Mouse (Mus musculus): Measurements from ENCODE around the gene Tusc1.
A peak's percentile ranks its signal among the peaks of the same experiment; 100 is the strongest.

The Tusc1 gene

DNA sequence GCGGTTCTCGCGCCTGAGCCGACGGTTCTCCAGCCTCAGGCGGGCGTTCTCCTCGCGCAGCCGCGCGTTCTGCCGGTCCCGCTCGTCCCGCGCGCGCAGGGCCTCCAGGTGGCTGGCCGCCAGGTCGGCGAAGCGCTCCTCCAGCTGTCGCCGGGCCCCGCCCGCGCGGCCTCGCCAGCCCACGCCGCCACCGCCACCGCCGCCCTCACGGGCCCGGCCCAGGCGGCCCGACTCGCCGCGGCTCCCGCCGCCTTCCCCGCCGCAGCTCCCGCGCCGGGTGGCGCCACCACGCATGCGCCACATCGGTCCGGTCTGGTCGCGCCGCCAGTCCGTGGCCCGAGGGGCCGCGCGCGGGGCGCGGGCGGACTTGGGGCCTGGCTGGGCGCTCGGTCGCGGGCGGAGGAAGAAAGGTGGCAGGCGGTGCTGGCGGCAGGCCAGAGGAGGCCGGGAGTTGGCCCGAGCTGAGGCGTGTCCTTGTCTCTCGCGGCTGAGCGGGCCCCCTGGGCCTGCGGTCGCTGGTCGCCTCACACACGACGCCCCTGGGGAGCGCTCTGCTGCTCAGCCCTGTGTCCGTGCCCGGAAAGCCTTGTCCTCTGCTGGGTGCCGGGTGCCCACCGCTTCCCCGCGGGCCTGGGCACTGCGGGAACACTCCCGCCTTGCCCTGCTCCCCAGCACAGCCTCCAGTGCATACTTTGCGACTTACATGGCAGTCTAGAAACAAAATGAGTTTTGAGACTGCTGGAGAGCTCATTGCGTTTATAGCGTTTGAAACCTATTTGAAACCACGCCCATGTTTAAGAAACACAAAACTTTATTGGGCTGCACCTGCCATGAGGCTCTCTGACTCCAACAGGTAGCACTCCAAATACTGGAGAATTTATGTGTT is at the start of gene Tusc1:
Tusc1 (minus strand) TSS at position 394 of the 886 bp plus-strand sequence.
- DNase-seq (ENCODE audit: low read depth in 1 of 2, low spot score in 2 of 2): peak; percentile 42 to 71

DNA sequence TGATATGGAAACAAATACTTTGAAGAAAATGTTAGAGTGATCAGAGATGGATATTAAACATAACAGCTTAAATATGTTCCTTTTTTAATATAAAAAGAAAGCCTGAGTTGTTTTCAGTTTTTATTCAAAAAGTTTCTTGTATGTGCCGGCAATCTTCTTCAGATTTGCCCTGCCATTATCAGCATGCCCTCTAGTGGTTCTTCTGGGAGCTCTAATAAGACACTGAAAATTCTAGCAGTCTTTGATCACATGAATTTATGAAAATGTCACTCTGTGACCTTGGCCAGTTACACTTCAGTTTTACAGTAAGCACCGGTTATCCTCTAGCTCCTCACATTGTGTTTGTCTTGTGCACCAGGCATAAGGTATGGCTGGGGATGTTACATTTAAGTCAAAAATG is 17.6 kb upstream of the Tusc1 start:
- DNase-seq (ENCODE audit: low read depth in 1 of 2, low spot score in 2 of 2): no peak

DNA sequence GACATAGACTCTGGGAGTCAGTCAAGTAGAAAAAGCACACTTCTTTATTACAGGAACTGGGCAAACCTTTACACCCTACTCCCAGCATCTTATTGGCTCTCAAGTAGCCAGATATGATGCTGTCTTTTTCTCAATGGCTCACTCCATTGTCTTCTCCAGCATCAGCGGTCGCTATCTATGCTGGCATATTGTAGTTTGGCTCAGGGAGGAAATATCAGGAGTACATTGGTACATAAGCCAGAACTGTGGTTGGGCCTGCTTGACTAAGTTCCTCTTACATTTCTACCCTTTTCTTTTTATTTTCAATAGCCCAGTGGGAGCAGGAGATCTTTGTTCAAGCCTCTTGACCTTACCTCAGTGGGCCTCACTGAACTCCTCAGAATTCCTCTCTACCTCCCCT is 9.0 kb upstream of the Tusc1 start:
- no peak for DNase-seq (ENCODE audit: low read depth in 1 of 2, low spot score in 2 of 2)

DNA sequence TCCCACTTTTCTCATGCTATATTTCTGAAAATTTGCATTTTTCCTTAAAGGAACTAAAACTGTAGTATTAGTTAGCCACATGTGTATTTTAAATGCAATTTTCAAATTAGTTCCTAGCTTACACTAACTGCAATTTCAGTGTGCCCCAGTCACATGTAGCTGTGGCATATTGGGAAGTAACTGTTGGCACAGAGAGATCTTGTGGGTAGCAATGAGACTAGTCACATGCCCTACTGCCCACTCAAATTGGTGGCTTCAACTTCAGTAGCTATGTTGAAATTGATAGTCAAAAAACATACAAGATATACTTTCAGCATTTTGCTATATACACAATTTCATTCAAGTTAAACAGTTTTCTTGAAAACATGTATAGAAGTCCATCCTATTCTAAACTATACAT is 6.3 kb upstream of the Tusc1 start:
- DNase-seq (ENCODE audit: low read depth in 1 of 2, low spot score in 2 of 2): peak in 1 of 2 experiments; percentile 3

DNA sequence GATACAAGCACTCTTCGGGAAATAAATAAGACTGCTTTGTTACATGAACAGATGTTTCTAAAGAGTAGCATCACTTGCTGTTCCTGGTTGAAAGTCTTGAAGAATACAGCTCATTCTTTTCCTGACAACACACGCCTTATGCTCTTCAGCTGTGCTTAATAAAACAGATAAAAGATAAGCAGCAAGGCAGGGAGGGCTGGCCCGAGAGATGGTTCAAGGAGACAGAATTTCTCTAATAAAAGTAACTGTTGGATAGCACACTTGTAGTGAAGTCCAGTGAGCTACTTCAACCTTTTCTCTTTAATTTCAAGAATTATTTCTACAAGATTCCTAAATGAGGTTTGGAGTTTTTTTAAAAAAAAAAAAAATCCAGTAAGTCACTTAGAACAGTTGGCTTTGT is 2.7 kb upstream of the Tusc1 start:
- DNase-seq (ENCODE audit: low read depth in 1 of 2, low spot score in 2 of 2): no peak

DNA sequence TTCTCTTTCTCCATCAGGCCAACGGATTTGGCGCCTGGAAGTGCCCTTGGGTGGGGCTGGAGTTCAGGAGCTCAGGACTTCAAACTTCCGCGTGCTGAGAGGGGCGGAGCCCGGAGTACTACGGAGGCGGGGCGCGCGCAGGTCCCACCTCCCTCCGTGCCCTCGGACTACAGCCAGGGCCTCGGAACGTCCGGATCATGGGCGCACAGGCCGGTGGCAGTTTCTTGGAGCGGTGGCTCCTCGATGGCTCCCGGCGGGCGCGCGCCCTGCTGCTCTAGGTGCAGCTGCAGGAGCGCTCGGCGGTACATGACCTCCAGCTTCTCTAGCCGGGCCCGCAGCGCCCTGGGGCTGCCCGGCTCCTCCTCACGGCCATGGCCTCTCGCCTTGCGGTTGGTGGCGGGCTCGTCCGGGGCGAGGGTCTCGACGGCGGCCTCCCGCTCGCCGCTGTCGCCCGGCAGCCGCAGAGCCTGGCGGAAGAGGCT is 634 bp downstream of the Tusc1 start:
- DNase-seq (ENCODE audit: low read depth in 1 of 2, low spot score in 2 of 2): peak; percentile 76 to 86

DNA sequence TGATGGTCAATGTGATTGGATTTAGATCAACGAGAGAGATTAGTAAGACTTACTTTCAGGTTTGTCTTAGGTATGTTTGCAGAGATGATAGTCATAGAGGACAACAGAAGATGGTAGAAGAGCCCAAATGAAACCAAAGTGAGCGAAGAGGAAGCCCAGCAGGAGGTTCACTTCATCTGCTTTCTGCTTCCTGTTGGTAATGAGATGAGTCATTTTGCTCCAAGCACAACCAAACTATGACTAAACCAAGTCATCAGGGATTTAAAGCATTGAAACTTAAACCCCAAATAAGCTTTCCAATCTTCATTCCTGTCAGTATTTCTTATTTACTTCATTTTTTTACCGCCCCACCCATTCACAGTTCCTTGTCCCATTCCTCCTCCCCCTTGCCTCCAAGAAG is 27.8 kb downstream of the Tusc1 start:
- DNase-seq (ENCODE audit: low read depth in 1 of 2, low spot score in 2 of 2): no peak

DNA sequence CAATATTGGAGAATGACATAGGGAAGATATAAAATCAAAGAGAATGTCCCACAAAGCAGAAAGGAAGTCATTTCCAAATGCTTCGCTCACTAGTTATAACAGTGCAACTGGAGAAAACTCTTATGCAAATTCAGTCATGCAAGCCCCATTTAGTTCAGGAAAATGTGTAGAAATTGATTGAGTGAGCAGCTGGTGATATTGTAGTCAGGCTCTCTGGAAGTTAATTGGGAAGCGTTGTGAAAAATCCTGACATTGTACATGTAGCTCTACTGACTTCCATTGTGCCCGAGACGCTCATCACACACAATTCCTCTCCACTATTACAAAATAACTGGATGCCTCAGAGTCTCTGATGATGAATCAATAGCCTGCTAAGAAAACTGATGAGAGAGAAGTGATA is 49.2 kb downstream of the Tusc1 start:
- DNase-seq (ENCODE audit: low read depth in 1 of 2, low spot score in 2 of 2): no peak
